ENCODE assay signal across 25 mouse cellular contexts in the genomic region with DNA sequence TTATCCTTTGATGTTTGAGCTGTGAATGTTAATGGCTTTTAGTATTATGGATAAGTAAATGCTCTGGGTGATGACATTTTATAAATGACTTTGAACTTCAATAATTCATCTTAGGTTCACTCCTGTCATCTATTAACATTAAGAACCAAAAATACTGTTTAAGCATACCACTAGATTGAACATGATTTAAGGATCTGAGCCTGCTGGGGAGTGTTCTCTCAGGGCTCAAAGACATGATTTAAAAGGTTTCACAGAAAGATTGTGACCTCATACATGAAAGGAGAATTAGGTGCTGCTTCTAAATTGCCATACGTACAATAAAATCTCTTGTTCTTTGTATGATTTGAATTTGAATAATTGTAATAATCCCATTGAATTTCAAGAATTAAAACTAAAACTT.
"Had no signal": no experiment of that assay in that cellular context is flagged by ENCODE, and none has a peak within 500 bp of the region (broad histone marks: within the 10 kb centered on the region; RNA-seq: fewer than 3 reads in every experiment).

No protein-coding gene starts in this region.

- H3K9me3 ChIP-seq: heart, embryonic 10.5 days; heart, embryonic 12.5 days; hindbrain, embryonic 10.5 days; hindbrain, embryonic 12.5 days; hindbrain, embryonic 15.5 days; kidney, embryonic 15.5 days; limb, embryonic 13.5 days; limb, embryonic 15.5 days; liver, embryonic 12.5 days had no signal

- H3K4me3 ChIP-seq: heart, embryonic 10.5 days; heart, embryonic 12.5 days; hindbrain, embryonic 10.5 days; hindbrain, embryonic 12.5 days; hindbrain, embryonic 15.5 days; kidney, embryonic 15.5 days; limb, embryonic 13.5 days; limb, embryonic 15.5 days; liver, embryonic 12.5 days had no signal

- ATAC-seq: hindbrain, postnatal 0 days; intestine, embryonic 16.5 days; liver, embryonic 12.5 days had no signal

- H3K4me1 ChIP-seq: heart, embryonic 10.5 days; heart, embryonic 12.5 days; hindbrain, embryonic 10.5 days; hindbrain, embryonic 12.5 days; hindbrain, embryonic 15.5 days; kidney, embryonic 15.5 days; limb, embryonic 13.5 days; limb, embryonic 15.5 days; liver, embryonic 12.5 days had no signal

- H3K27ac ChIP-seq: heart, embryonic 10.5 days; hindbrain, embryonic 10.5 days; hindbrain, embryonic 12.5 days; hindbrain, embryonic 15.5 days; hindbrain, postnatal 0 days; kidney, embryonic 15.5 days; kidney, postnatal 0 days; limb, embryonic 13.5 days; limb, embryonic 15.5 days; liver, embryonic 12.5 days; liver, embryonic 14.5 days had no signal

- H3K9ac ChIP-seq: heart, embryonic 12.5 days; hindbrain, embryonic 12.5 days; hindbrain, embryonic 15.5 days; kidney, embryonic 15.5 days; limb, embryonic 13.5 days; limb, embryonic 15.5 days; liver, embryonic 12.5 days; liver, embryonic 14.5 days had no signal

- H3K4me2 ChIP-seq: heart, embryonic 12.5 days; hindbrain, embryonic 12.5 days; hindbrain, embryonic 15.5 days; kidney, embryonic 15.5 days; limb, embryonic 13.5 days; limb, embryonic 15.5 days; liver, embryonic 12.5 days had no signal

- H3K27me3 ChIP-seq: heart, embryonic 12.5 days; hindbrain, embryonic 12.5 days; hindbrain, embryonic 15.5 days; kidney, embryonic 15.5 days; limb, embryonic 13.5 days; limb, embryonic 15.5 days; liver, embryonic 12.5 days had no signal

- DNase-seq: gastrocnemius, postnatal 14 days; heart, adult 18-20 months; heart, postnatal 10 days; heart, postnatal 4 days; kidney, adult 11 months; kidney, adult 2 months; kidney, adult 9 months; kidney, postnatal 14 days; kidney, postnatal 36 days; layer of hippocampus, adult 9-11 months; layer of hippocampus, postnatal 36 days; left cerebral cortex, postnatal 4 days had no signal

- H3K36me3 ChIP-seq: heart, embryonic 10.5 days; heart, embryonic 12.5 days; hindbrain, embryonic 10.5 days; hindbrain, embryonic 12.5 days; hindbrain, embryonic 15.5 days; kidney, embryonic 15.5 days; limb, embryonic 13.5 days; limb, embryonic 15.5 days; liver, embryonic 12.5 days had no signal
